Mouse (Mus musculus) E14TG2a.4 (cell line): ENCODE data around the gene Pofut1.

ENCODE experiments used
- CTCF ChIP-seq: conservative IDR thresholded peaks from 2 replicates; pipeline ENCODE4 v1.5.1; 2014; ENCODE audit warnings: low read length
- NANOG ChIP-seq: IDR thresholded peaks from 2 replicates; pipeline ENCODE4 v1.6.1; 2014; ENCODE audit warnings: borderline replicate concordance, low read length, mixed read lengths

GRCm38 (mm10) chr2:153209286-153209685 is 32.0 kb upstream of the Pofut1 start:
- no peak for TF ChIP-seq CTCF
- no peak for TF ChIP-seq NANOG
